Mouse (Mus musculus) kidney, adult 2 months (tissue): ENCODE data around the gene Nudt2.

Experiments used
- CTCF ChIP-seq: fragments of 200-500 bp; conservative IDR thresholded peaks from 2 replicates; pipeline ENCODE4 v1.5.1; 2011; ENCODE audit warnings: low read depth, mild to moderate bottlenecking, control low read depth, low read length, moderate library complexity, mixed read lengths; ENCODE audit not compliant: insufficient read depth, insufficient read length
- POLR2A ChIP-seq: fragments of 200-500 bp; IDR thresholded peaks from one replicate; pipeline ENCODE4 v1.6.1; 2011; ENCODE audit warnings: low read depth, low read length, control low read depth

GRCm38 (mm10) chr4:41438931-41439330 lies 26.0 kb upstream of the Nudt2 start:
- TF ChIP-seq POLR2A (no peak), CTCF (no peak)
